ENCODE assay signal across 7 mouse cellular contexts in genomic region chr7:80092351-80093046, GRCm38 (mm10). TPM values are rescaled to one million over a fixed set of nuclear protein-coding genes. Genes with fewer than 3 reads are reported as not detected.
DNase-seq lines count a peak whose midpoint lies in the region; ATAC-seq and TF ChIP-seq lines count a peak whose summit lies in the region.

No protein-coding gene starts in this region.

- peak overlapping the region; percentile 46 for H3K27ac ChIP-seq in heart, embryonic 13.5 days (replicated peaks)

- WGBS in heart, embryonic 13.5 days = 50% methylated on average over 9 of the region's 9 CpGs

- DNase-seq in right cerebral cortex, adult 18-20 months = peak; percentile 86
- DNase-seq in right cerebral cortex, postnatal 4 days = no peak
- peak; percentile 71 for DNase-seq in brain, embryonic 14.5 days (ENCODE audit: low read depth)
- DNase-seq in layer of hippocampus, postnatal 14 days (ENCODE audit: low spot score in 2 of 2) = peak; percentile 68 to 72
- peak; percentile 64 for DNase-seq in right cerebral cortex, postnatal 14 days
- DNase-seq in yolk sac, embryonic 10.5 days (ENCODE audit: low spot score) = no peak

- no peaks in the 10 kb centered on the region for H3K27me3 ChIP-seq in heart, embryonic 13.5 days (replicated peaks)

- H3K4me1 ChIP-seq in heart, embryonic 13.5 days = peaks cover 24% of the 10 kb centered on the region

- H3K4me2 ChIP-seq in heart, embryonic 13.5 days = no peak overlapping the region

- ATAC-seq in heart, embryonic 13.5 days (ENCODE audit: extremely low read depth, insufficient number of reproducible peaks, low FRiP score, low TSS enrichment) = no peak

- H3K9ac ChIP-seq in heart, embryonic 13.5 days = peak overlapping the region; percentile 47; the same call in 1 of the 2 replicates

- no peak for TF ChIP-seq POLR2A in brain, embryonic 14.5 days (IDR thresholded peaks at IDR 0.05; ENCODE audit: borderline replicate concordance, extremely low read depth, insufficient read depth, insufficient read length, poor library complexity, severe bottlenecking)

- no peaks in the 10 kb centered on the region for H3K9me3 ChIP-seq in heart, embryonic 13.5 days

- no peak for TF ChIP-seq CTCF in brain, embryonic 14.5 days (IDR thresholded peaks at IDR 0.05; ENCODE audit: borderline replicate concordance, extremely low read depth, insufficient read depth, insufficient read length)

- H3K36me3 ChIP-seq in heart, embryonic 13.5 days = peaks cover 100% of the 10 kb centered on the region

- H3K4me3 ChIP-seq in heart, embryonic 13.5 days = no peak overlapping the region

RNA-seq across cellular contexts. Expression of gene Idh2, which starts 22.7 kb away (rescaled TPM):
- 230 and 297 TPM in 2 replicates for polyA plus RNA-seq in brain, embryonic 14.5 days (2012; rRNA removed)
- 1,911 and 2,152 TPM in 2 replicates for polyA plus RNA-seq in heart, embryonic 13.5 days (2015; fragmentation: Nextera tagmentation; extraction: Ambion mirVana)
- 10 to 100 TPM; 70.9 to 75.8 TPM for total RNA-seq in layer of hippocampus, postnatal 14 days (2021)

Comparison
In these comparisons a context has a peak if more than half of its experiments do, and no peak if none do; other contexts are left out.
1. DNase-seq: peak in right cerebral cortex, adult 18-20 months (single experiment), brain, embryonic 14.5 days (single experiment), layer of hippocampus, postnatal 14 days (2 of 2) and right cerebral cortex, postnatal 14 days (single experiment); none in right cerebral cortex, postnatal 4 days (single experiment) and yolk sac, embryonic 10.5 days (single experiment).